Mouse (Mus musculus): ENCODE measurements around the gene Gm7879.
A peak's percentile ranks its signal among the peaks of the same experiment; 100 is the strongest.
"Not testable (repeated sequence)": the region's sequence is repeated elsewhere in the genome, so short reads cannot be mapped to it uniquely, and the experiment has no call there.

Gm7879 gene

GRCm38 (mm10) chr5:43912844-43913243 lies at the start of gene Gm7879:
Gm7879 (plus strand) TSS chr5:43913144.
- DNase-seq (ENCODE audit: low read depth, low spot score) = not testable (repeated sequence)

GRCm38 (mm10) chr5:43863642-43864041 lies 49.3 kb upstream of the Gm7879 start:
- no peak for DNase-seq (ENCODE audit: low read depth, low spot score)

- no peak for DNase-seq (ENCODE audit: low read depth, low spot score)
Measured at GRCm38 (mm10) chr5:43865316-43865715, 47.6 kb upstream of the Gm7879 start.

- no peak for DNase-seq (ENCODE audit: low read depth, low spot score)
Measured at GRCm38 (mm10) chr5:43868253-43868652, 44.7 kb upstream of the Gm7879 start, which contains the start of gene Cd38. Cd38 (plus strand) TSS chr5:43868553.

GRCm38 (mm10) chr5:43868711-43869600 lies 44.0 kb upstream of the Gm7879 start:
- peak; percentile 11 for DNase-seq (ENCODE audit: low read depth, low spot score)

- DNase-seq (ENCODE audit: low read depth, low spot score) = no peak
Measured at GRCm38 (mm10) chr5:43871845-43872244, 41.1 kb upstream of the Gm7879 start.

GRCm38 (mm10) chr5:43872652-43873051 lies 40.3 kb upstream of the Gm7879 start:
- DNase-seq (ENCODE audit: low read depth, low spot score) = no peak

- no peak for DNase-seq (ENCODE audit: low read depth, low spot score)
Measured at GRCm38 (mm10) chr5:43882034-43882433, 30.9 kb upstream of the Gm7879 start.

- no peak for DNase-seq (ENCODE audit: low read depth, low spot score)
Measured at GRCm38 (mm10) chr5:43885060-43885820, 27.7 kb upstream of the Gm7879 start.

GRCm38 (mm10) chr5:43892386-43892785 lies 20.6 kb upstream of the Gm7879 start:
- DNase-seq (ENCODE audit: low read depth, low spot score) = peak; percentile 19

- DNase-seq (ENCODE audit: low read depth, low spot score) = peak; percentile 46
Measured at GRCm38 (mm10) chr5:43894113-43894512, 18.8 kb upstream of the Gm7879 start.

GRCm38 (mm10) chr5:43895931-43896330 lies 17.0 kb upstream of the Gm7879 start:
- DNase-seq (ENCODE audit: low read depth, low spot score) = no peak

- DNase-seq (ENCODE audit: low read depth, low spot score) = no peak
Measured at GRCm38 (mm10) chr5:43904685-43905084, 8.3 kb upstream of the Gm7879 start.

- no peak for DNase-seq (ENCODE audit: low read depth, low spot score)
Measured at GRCm38 (mm10) chr5:43909213-43909612, 3.7 kb upstream of the Gm7879 start.

GRCm38 (mm10) chr5:43910006-43910405 lies 2.9 kb upstream of the Gm7879 start:
- DNase-seq (ENCODE audit: low read depth, low spot score) = no peak

- peak; percentile 9 for DNase-seq (ENCODE audit: low read depth, low spot score)
Measured at GRCm38 (mm10) chr5:43915261-43915886, 2.4 kb downstream of the Gm7879 start.

- no peak for DNase-seq (ENCODE audit: low read depth, low spot score)
Measured at GRCm38 (mm10) chr5:43921877-43922276, 8.9 kb downstream of the Gm7879 start.

- DNase-seq (ENCODE audit: low read depth, low spot score) = peak; percentile 54
Measured at GRCm38 (mm10) chr5:43923933-43924332, 11.0 kb downstream of the Gm7879 start.

- DNase-seq (ENCODE audit: low read depth, low spot score) = no peak
Measured at GRCm38 (mm10) chr5:43927729-43928128, 14.8 kb downstream of the Gm7879 start.

GRCm38 (mm10) chr5:43933269-43933668 lies 20.3 kb downstream of the Gm7879 start:
- DNase-seq (ENCODE audit: low read depth, low spot score) = no peak

- DNase-seq (ENCODE audit: low read depth, low spot score) = peak; percentile 53
Measured at GRCm38 (mm10) chr5:43947330-43947977, 34.5 kb downstream of the Gm7879 start.

Data from CD4-positive helper T cell, adult 2 months (primary cell).